Mouse (Mus musculus) neural tube, embryonic 14.5 days (tissue): ENCODE data around the gene Pcsk1n. TPM values are rescaled to one million over a fixed set of nuclear protein-coding genes. Genes with fewer than 3 reads are reported as not detected.
A peak's percentile ranks its signal among the peaks of the same experiment; 100 is the strongest.
"Not testable (repeated sequence)": the region's sequence is repeated elsewhere in the genome, so short reads cannot be mapped to it uniquely, and the experiment has no call there.

Source experiments
- ATAC-seq: fragments of 200-750 bp; cut with Nextera tagmentation; 2 replicates; pipeline ENCODE4 v1.8.0; 2017; ENCODE audit warnings: low read depth, mild to moderate bottlenecking, moderate TSS enrichment, moderate library complexity
- H3K27ac ChIP-seq: fragments of 300-500 bp; sonication (generic); 2 replicates; pipeline ENCODE4 v1.5.1; 2014; ENCODE audit warnings: low read depth, mild to moderate bottlenecking, control low read depth, low read length, moderate library complexity, mixed read lengths
- H3K27me3 ChIP-seq: fragments of 300-500 bp; sonication (generic); 2 replicates; pipeline ENCODE4 v1.6.1; 2014; ENCODE audit warnings: low read length; ENCODE audit not compliant: control insufficient read depth, insufficient read depth
- H3K36me3 ChIP-seq: fragments of 300-500 bp; sonication (generic); 2 replicates; pipeline ENCODE4 v1.6.1; 2014; ENCODE audit warnings: low read length, mixed read lengths; ENCODE audit not compliant: control insufficient read depth, insufficient read depth
- H3K4me1 ChIP-seq: fragments of 300-500 bp; sonication (generic); 2 replicates; pipeline ENCODE4 v1.6.1; 2014; ENCODE audit warnings: low read length; ENCODE audit not compliant: control insufficient read depth, insufficient read depth
- H3K4me2 ChIP-seq: fragments of 300-500 bp; sonication (generic); 2 replicates; pipeline ENCODE4 v1.6.1; 2014; ENCODE audit warnings: mild to moderate bottlenecking, low read depth, low read length, control low read depth
- H3K4me3 ChIP-seq: fragments of 300-500 bp; sonication (generic); 2 replicates; pipeline ENCODE4 v1.5.1; 2014; ENCODE audit warnings: low read depth, low read length, control low read depth, mixed read lengths
- H3K9ac ChIP-seq: fragments of 300-500 bp; sonication (generic); replicated peaks from 2 replicates; pipeline ENCODE4 v1.6.1; 2014; ENCODE audit warnings: low read depth, mild to moderate bottlenecking, control low read depth, low read length, mixed read lengths
- H3K9me3 ChIP-seq: fragments of 300-500 bp; sonication (generic); 2 replicates; pipeline ENCODE4 v1.6.1; 2016; ENCODE audit warnings: low read length; ENCODE audit not compliant: control insufficient read depth
- WGBS: fragments of 180-500 bp; shearing (Covaris S2); extraction: QIAGEN DNeasy Blood & Tissue Kit; methylation state at CpG from one replicate; pipeline ENCODE4 v1.1.7; 2014; 5-methylcytosine and 5-hydroxymethylcytosine counted together
- polyA plus RNA-seq: library from polyadenylated mRNA; unstranded; fragments of >200 nt; fragmentation: Nextera tagmentation; extraction: Ambion mirVana; gene quantifications from 2 replicates; pipeline ENCODE4 v1.2.1, GENCODE M21; 2014

Gene Pcsk1n
- polyA plus RNA-seq, 1 experiment from 2014 or later = 258 TPM

DNA sequence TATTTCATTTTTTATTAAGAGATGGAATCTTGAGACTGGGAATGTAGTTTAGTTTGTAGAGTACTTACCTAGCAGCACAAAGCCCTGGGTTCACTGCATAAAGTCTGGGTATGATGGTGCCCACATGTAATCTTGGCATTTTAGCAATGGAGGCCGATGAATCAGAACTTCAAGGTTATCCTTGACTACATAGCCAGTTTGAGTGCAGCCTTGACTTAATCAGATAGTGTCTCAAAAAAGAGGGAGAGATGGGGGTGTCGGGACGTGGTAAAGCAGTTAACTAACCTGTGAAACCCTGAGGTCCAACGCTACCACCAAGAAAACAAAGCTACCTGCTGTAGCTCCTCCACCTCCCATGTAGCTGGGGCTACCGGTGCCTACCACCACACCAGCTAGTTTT is 15.2 kb upstream of the Pcsk1n start:
- 93% methylated on average over 5 of the region's 5 CpGs for WGBS

DNA sequence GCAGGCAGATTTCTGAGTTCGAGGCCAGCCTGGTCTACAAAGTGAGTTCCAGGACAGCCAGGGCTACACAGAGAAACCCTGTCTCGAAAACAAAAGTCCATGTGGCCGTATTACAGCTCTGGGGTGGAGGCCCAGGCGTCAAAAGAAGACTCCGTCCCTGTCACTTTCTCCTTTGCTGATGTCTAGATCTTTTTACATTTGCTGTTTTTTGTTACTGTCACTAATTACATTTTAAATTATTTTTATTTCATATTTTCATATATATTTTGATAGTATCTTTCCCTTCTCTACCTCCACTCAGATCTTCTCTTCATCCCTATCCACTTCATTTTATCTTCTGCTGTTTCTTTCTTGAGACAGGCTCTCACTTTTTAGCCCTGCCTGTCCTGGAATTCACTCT is 11.9 kb upstream of the Pcsk1n start, which contains the start of gene Gm10491:
TSS of gene Gm10491 (minus strand) at position 101 of the 400 bp plus-strand sequence.
- Histone ChIP-seq H3K9ac (no peak within 1 kb of the TSS), H3K4me2 (no peak within 1 kb of the TSS), H3K9me3 (no peaks in the 10 kb centered on the region), H3K4me3 (no peak within 1 kb of the TSS), H3K27ac (no peak within 1 kb of the TSS), H3K4me1 (no peaks in the 10 kb centered on the region), H3K27me3 (no peaks in the 10 kb centered on the region), H3K36me3 (no peaks in the 10 kb centered on the region)
- WGBS = 93% methylated on average over 5 of the region's 5 CpGs
- no peak for ATAC-seq

More for the DNA sequence above, 15.2 kb upstream of the Pcsk1n start:
- Histone ChIP-seq H3K9ac (no peak overlapping the region), H3K4me2 (no peak overlapping the region), H3K27ac (no peak overlapping the region), H3K9me3 (no peaks in the 10 kb centered on the region), H3K4me3 (no peak overlapping the region), H3K36me3 (no peaks in the 10 kb centered on the region), H3K27me3 (no peaks in the 10 kb centered on the region), H3K4me1 (no peaks in the 10 kb centered on the region)
- ATAC-seq = no peak

DNA sequence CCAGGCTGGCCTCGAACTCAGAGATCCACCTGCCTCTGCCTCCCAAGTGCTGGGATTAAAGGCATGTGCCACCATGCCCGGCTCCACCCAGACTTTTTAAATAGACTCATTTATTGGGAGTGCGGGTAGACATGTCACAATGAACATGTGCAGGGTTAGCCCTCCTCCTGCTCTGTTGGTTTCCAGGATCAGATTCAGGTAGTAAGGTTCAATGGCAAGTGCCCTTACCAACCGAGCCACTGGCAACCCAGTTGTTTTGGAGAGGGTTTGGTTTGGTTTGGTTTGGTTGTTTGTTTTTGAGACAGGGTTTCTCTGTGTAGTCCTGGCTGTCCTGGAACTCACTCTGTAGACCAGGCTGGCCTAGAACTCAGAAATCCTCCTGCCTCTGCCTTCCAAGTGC is 10.4 kb upstream of the Pcsk1n start, which contains the start of gene Gm10490:
TSS of gene Gm10490 (plus strand) at position 301 of the 400 bp plus-strand sequence.
- ATAC-seq, H3K4me2 ChIP-seq, H3K9me3 ChIP-seq, H3K36me3 ChIP-seq, H3K4me1 ChIP-seq, H3K27ac ChIP-seq, H3K27me3 ChIP-seq, H3K9ac ChIP-seq, H3K4me3 ChIP-seq: not testable (repeated sequence)
- 92% methylated on average over 4 of the region's 4 CpGs for WGBS

DNA sequence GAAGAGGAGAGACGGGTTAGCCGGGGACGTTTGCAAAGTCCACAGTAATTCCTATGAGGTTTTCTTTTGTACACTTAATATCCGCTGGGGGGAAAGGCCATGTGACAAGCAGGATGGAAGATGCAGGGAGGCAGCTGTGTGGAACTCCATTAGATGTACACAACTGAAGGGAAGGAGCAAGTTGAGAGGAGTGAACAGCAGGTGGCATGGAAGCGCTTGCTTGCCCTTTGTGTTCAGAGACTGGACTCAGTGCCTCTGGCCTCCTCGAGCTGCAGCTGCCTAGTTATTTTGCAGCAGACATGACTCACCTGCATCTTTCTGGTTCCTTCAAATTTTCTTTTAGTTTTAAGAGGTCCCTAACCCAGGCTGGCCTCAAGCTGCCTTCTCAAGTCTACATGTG is 9.1 kb upstream of the Pcsk1n start:
- no peak for ATAC-seq
- WGBS = 52% methylated on average over 6 of the region's 6 CpGs
- no peak overlapping the region for H3K4me2 ChIP-seq

DNA sequence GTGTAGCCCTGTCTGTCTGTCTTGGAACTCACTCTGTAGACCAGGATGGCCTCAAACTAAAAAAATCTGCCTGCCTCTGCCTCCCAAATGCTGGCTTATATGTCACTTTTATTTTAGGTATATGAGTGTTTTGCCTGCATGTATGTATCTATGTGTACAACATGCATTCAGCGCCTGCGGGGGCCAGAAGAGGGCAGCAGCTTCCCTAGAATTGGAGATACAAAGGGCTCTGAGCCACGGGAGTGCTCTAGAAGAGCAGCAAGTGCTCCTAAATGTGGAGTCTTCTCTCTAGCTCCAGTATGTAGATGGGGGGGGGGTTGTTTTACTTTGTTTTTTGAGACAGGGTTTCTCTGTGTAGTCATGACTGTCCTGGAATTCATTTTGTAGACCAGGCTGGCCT is 4.0 kb upstream of the Pcsk1n start:
- not testable (repeated sequence) for H3K9ac ChIP-seq, H3K27me3 ChIP-seq, H3K36me3 ChIP-seq, H3K9me3 ChIP-seq, ATAC-seq, H3K4me3 ChIP-seq, H3K27ac ChIP-seq, H3K4me1 ChIP-seq, H3K4me2 ChIP-seq
- 24% methylated on average over 3 of the region's 3 CpGs for WGBS

More for the DNA sequence above, 9.1 kb upstream of the Pcsk1n start:
- H3K4me3 ChIP-seq = no peak overlapping the region
- no peaks in the 10 kb centered on the region for H3K9me3 ChIP-seq
- H3K9ac ChIP-seq = no peak overlapping the region
- H3K36me3 ChIP-seq = no peaks in the 10 kb centered on the region
- H3K4me1 ChIP-seq = no peaks in the 10 kb centered on the region
- H3K27me3 ChIP-seq = no peaks in the 10 kb centered on the region
- H3K27ac ChIP-seq = no peak overlapping the region

DNA sequence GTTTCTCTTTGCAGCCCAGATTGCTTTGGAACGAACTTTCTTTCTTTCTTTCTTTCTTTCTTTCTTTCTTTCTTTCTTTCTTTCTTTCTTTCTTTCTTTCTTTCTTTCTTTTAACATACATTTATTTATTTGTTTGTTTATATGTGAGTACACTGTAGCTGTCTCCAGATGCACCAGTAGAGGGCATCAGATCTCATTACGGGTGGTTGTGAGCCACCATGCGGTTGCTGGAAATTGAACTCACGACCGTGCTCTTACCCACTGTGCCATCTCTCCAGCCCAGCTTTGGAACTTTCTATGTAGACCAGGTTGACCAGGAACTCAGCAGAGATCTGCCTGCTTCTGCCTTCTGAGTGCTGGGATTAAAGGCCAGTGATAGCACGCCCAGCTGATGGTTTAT is 1.7 kb upstream of the Pcsk1n start:
- H3K4me3 ChIP-seq, H3K4me2 ChIP-seq, H3K27me3 ChIP-seq, H3K4me1 ChIP-seq, H3K9ac ChIP-seq, ATAC-seq, H3K27ac ChIP-seq, H3K9me3 ChIP-seq, H3K36me3 ChIP-seq: not testable (repeated sequence)
- 78% methylated on average over 6 of the region's 6 CpGs for WGBS

DNA sequence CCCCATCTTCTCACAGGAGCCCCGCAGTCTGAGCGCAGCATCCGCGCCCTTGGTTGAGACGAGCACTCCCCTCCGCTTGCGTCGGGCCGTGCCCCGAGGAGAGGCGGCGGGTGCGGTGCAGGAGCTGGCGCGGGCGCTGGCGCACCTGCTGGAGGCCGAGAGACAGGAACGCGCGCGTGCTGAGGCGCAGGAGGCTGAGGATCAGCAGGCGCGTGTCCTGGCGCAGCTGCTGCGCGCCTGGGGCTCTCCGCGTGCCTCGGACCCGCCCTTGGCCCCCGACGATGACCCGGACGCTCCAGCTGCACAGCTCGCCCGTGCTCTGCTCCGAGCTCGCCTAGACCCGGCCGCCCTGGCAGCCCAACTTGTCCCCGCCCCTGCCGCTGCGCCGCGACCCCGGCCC is 2.4 kb downstream of the Pcsk1n start:
- WGBS = 24% methylated on average over 42 of the region's 48 CpGs
- peak overlapping the region; percentile 58 for H3K9ac ChIP-seq
- H3K4me3 ChIP-seq = peak overlapping the region; percentile 45
- peak overlapping the region; percentile 34; the same call in 1 of the 2 replicates for H3K27ac ChIP-seq
- no peaks in the 10 kb centered on the region for H3K27me3 ChIP-seq
- ATAC-seq = peak; percentile 19; the same call in 1 of the 2 replicates
- no peaks in the 10 kb centered on the region for H3K9me3 ChIP-seq
- no peaks in the 10 kb centered on the region for H3K36me3 ChIP-seq
- H3K4me2 ChIP-seq = peak overlapping the region; percentile 61
- 0 out of 2 replicates have a peak, but pooled peaks cover 9% of the 10 kb centered on the region for H3K4me1 ChIP-seq

DNA sequence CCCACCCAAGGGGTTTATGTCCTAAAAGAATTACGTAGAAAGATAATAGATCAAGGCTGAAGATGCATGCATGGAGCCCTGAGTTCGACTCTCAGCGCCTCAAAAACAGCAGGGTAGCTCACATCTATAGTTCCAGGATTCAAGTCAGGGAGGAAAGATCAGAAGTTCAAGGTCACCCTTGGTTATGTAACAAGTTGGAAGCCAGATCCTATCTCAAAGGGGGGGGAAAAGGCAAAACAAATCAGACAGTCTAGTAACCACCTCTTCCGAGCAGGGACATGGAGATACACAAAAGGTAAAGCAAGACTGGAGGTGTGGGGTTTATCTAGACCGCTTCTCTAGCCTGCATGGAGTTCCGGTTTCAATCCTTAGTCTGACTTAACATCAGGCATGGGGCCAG is 6.6 kb downstream of the Pcsk1n start:
- Histone ChIP-seq H3K27me3 (no peaks in the 10 kb centered on the region), H3K4me2 (no peak overlapping the region)

DNA sequence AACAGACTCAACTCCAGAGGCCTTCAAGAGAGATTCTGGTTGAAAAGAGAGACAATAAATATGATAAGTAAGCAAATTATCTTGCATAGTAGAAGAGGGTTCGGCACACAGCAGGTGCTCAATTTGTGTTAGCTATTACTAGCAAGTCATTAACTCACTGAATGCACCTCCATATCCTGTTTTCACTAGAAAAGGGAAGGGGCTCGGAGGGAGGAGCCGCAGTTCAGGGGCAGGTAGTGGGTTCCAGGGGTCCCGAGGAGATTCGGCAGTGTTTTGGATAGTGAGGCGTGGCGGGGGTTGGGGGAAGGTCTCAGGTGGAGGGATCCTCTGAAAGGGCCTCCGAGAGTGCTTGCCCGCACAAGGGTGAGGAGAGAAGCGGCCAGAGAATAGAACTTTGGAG is 7.5 kb downstream of the Pcsk1n start:
- 19% methylated on average over 10 of the region's 10 CpGs for WGBS
- no peak overlapping the region for H3K27ac ChIP-seq
- H3K27me3 ChIP-seq = no peaks in the 10 kb centered on the region
- H3K9ac ChIP-seq = no peak overlapping the region
- no peak overlapping the region for H3K4me3 ChIP-seq
- H3K4me1 ChIP-seq = 0 out of 2 replicates have a peak, but pooled peaks cover 9% of the 10 kb centered on the region
- no peak for ATAC-seq
- no peak overlapping the region for H3K4me2 ChIP-seq
- no peaks in the 10 kb centered on the region for H3K9me3 ChIP-seq
- H3K36me3 ChIP-seq = no peaks in the 10 kb centered on the region

More for the DNA sequence above, 6.6 kb downstream of the Pcsk1n start:
- Histone ChIP-seq H3K27ac (no peak overlapping the region), H3K4me3 (no peak overlapping the region), H3K9me3 (no peaks in the 10 kb centered on the region), H3K36me3 (no peaks in the 10 kb centered on the region), H3K9ac (no peak overlapping the region), H3K4me1 (0 out of 2 replicates have a peak, but pooled peaks cover 9% of the 10 kb centered on the region)
- no peak for ATAC-seq
- 71% methylated on average over 6 of the region's 6 CpGs for WGBS
